Mouse (Mus musculus) liver, embryonic 11.5 days (tissue): ENCODE results near the gene Arhgef33. TPM values are rescaled to one million over a fixed set of nuclear protein-coding genes. Genes with fewer than 3 reads are reported as not detected.
"Not testable (repeated sequence)": the region's sequence is repeated elsewhere in the genome, so short reads cannot be mapped to it uniquely, and the experiment has no call there.

Experiments
- ATAC-seq: fragments of 200-750 bp; cut with Nextera tagmentation; replicated peaks from 2 replicates; pipeline ENCODE4 v1.8.0; 2017; ENCODE audit warnings: moderate number of reproducible peaks, mild to moderate bottlenecking, moderate TSS enrichment, moderate library complexity; ENCODE audit not compliant: low FRiP score
- DNase-seq: peaks from one replicate; pipeline ENCODE4 v3.0.0-alpha.2; 2017; ENCODE audit warnings: low spot score
- H3K27ac ChIP-seq: fragments of 300-500 bp; sonication (generic); 2 replicates; pipeline ENCODE4 v1.5.1; 2014; ENCODE audit warnings: mild to moderate bottlenecking, low read depth, low read length, control low read depth
- H3K27me3 ChIP-seq: fragments of 300-500 bp; sonication (generic); replicated peaks from 2 replicates; pipeline ENCODE4 v1.6.1; 2014; ENCODE audit warnings: low read length, mixed read lengths; ENCODE audit not compliant: control insufficient read depth, insufficient read depth
- H3K36me3 ChIP-seq: fragments of 300-500 bp; sonication (generic); 2 replicates; pipeline ENCODE4 v1.6.1; 2014; ENCODE audit warnings: mild to moderate bottlenecking, low read length, moderate library complexity, mixed read lengths; ENCODE audit not compliant: control insufficient read depth, insufficient read depth
- H3K4me1 ChIP-seq: fragments of 300-500 bp; sonication (generic); replicated peaks from 2 replicates; pipeline ENCODE4 v1.6.1; 2014; ENCODE audit warnings: low read length, mixed read lengths; ENCODE audit not compliant: control insufficient read depth, insufficient read depth
- H3K4me2 ChIP-seq: fragments of 300-500 bp; sonication (generic); 2 replicates; pipeline ENCODE4 v1.6.1; 2014; ENCODE audit warnings: mild to moderate bottlenecking, control low read depth, moderate library complexity
- H3K4me3 ChIP-seq: fragments of 300-500 bp; sonication (generic); 2 replicates; pipeline ENCODE4 v1.5.1; 2014; ENCODE audit warnings: low read depth, low read length, control low read depth
- H3K9ac ChIP-seq: fragments of 300-500 bp; sonication (generic); 2 replicates; pipeline ENCODE4 v1.6.1; 2014; ENCODE audit warnings: low read depth, low read length, control low read depth
- H3K9me3 ChIP-seq: fragments of 300-500 bp; sonication (generic); 2 replicates; pipeline ENCODE4 v1.6.1; 2016; ENCODE audit warnings: low read length, inconsistent platforms, mixed read lengths; ENCODE audit not compliant: control insufficient read depth
- WGBS: fragments of 180-500 bp; shearing (Covaris S2); extraction: QIAGEN DNeasy Blood & Tissue Kit; methylation state at CpG from one replicate; pipeline ENCODE4 v1.1.7; 2014; 5-methylcytosine and 5-hydroxymethylcytosine counted together
- polyA plus RNA-seq: library from polyadenylated mRNA; unstranded; fragments of >200 nt; fragmentation: Nextera tagmentation; extraction: Ambion mirVana; gene quantifications from 2 replicates; pipeline ENCODE4 v1.2.1, GENCODE M21; 2014

The Arhgef33 gene
- polyA plus RNA-seq, 1 experiment from 2014 or later: 0.49 TPM

- no peaks in the 10 kb centered on the region for H3K9me3 ChIP-seq
- no peak overlapping the region for H3K4me3 ChIP-seq
- H3K9ac ChIP-seq: no peak overlapping the region
- no peaks in the 10 kb centered on the region for H3K4me1 ChIP-seq
- no peak for DNase-seq
- no peak overlapping the region for H3K27ac ChIP-seq
- no peak overlapping the region for H3K4me2 ChIP-seq
- H3K27me3 ChIP-seq: 0 out of 2 replicates have a peak, but pooled peaks cover under 1% of the 10 kb centered on the region
- WGBS: 85% methylated on average over 5 of the region's 5 CpGs
- no peak for ATAC-seq
- no peaks in the 10 kb centered on the region for H3K36me3 ChIP-seq
These were observed 60.1 kb downstream of the Arhgef33 start for GRCm38 (mm10) chr17:80367276-80367675.

DNA sequence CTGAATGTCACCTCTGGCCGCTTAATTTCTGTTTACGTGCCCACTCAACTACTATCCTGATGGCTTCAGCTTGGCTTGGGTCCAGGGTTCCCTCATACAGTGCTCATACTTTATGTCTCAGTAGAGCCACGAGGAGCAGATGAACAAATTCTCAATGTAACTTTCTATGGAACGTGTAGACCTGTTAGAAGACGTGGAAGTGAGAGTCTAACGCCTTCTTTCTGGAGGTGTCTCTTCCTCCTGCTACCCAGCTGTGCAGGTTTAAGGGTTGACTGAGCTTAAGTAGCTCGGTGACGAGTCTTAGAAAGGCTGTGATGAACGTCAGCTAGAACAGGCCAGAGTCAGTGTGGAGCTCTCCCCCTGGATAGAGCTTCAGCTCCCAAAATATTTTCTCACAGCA, 61.4 kb downstream of the Arhgef33 start:
- Histone ChIP-seq H3K27me3 (peaks cover 7% of the 10 kb centered on the region; the same call in 1 of the 2 replicates), H3K4me2 (no peak overlapping the region), H3K36me3 (no peaks in the 10 kb centered on the region), H3K9me3 (no peaks in the 10 kb centered on the region), H3K27ac (no peak overlapping the region), H3K9ac (no peak overlapping the region), H3K4me1 (no peaks in the 10 kb centered on the region), H3K4me3 (no peak overlapping the region)
- DNase-seq: no peak
- WGBS: 79% methylated on average over 9 of the region's 9 CpGs
- ATAC-seq: no peak

DNA sequence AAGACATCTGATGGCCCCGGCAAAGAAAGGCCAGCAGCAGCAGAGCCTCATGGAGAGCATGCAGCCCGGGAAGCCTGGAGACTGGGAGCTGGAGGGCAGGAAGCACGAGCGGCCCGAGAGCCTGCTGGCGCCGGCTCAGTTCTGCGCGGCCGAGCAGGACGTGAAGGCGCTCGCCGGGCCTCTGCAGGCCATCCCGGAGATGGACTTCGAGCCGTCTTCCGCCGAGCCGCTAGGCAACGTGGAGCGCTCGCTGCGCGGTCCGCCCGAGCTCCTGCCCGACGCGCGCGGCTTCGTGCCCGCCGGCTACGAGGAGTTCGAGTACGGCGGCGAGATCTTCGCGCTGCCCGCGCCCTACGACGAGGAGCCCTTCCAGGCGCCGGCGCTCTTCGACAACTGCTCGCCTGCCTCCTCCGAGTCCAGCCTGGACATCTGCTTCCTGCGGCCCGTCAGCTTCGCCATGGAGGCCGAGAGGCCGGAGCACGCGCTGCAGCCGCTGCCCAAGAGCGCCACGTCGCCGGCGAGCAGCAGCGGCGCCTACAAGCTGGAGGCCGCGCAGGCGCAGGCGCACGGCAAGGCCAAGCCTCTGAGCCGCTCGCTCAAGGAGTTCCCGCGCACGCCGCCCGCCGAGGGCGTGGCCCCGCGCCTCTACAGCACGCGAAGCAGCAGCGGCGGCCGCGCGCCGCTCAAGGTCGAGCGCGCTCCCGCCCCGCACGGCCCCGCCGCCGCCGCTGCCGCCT, 66.0 kb downstream of the Arhgef33 start, which contains the start of gene Gm10190:
Gm10190 (minus strand) TSS at position 553 of the 737 bp plus-strand sequence.
- ATAC-seq (peak; percentile 96), DNase-seq (peak; percentile 85)
- Histone ChIP-seq H3K4me3 (peak within 1 kb of the TSS; percentile 35), H3K27me3 (peaks cover 14% of the 10 kb centered on the region), H3K9ac (peak within 1 kb of the TSS; percentile 57), H3K4me2 (peak within 1 kb of the TSS; percentile 75), H3K36me3 (no peaks in the 10 kb centered on the region), H3K27ac (no peak within 1 kb of the TSS), H3K4me1 (no peaks in the 10 kb centered on the region), H3K9me3 (no peaks in the 10 kb centered on the region)
- 5% methylated on average over 102 of the region's 102 CpGs for whole genome bisulfite sequencing

DNA sequence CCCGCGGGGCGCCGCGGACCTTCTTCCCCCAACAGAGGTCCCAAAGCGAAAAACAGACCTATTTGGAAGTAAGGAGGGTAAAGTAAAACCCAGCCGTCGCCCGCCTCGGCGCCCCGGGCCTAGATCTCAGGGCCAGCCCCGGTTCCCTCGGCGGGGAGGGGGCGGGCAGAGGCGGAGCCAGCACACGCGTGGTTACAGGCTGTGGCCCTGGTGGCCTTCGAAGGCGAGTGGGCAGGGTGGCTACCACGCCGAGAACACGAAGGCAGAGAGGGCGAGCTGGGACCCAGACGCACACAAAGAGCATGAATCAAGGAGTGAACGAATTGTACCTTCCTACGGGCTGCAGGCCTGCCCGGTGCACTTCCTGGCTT, 66.5 kb downstream of the Arhgef33 start:
- H3K27me3 ChIP-seq: peaks cover 14% of the 10 kb centered on the region
- H3K9me3 ChIP-seq: no peaks in the 10 kb centered on the region
- H3K4me2 ChIP-seq: peak overlapping the region; percentile 75
- no peak overlapping the region for H3K27ac ChIP-seq
- peak overlapping the region; percentile 35 for H3K4me3 ChIP-seq
- H3K4me1 ChIP-seq: no peaks in the 10 kb centered on the region
- 21% methylated on average over 29 of the region's 29 CpGs for WGBS
- ATAC-seq (peak; percentile 62), DNase-seq (no peak)
- H3K9ac ChIP-seq: peak overlapping the region; percentile 57
- no peaks in the 10 kb centered on the region for H3K36me3 ChIP-seq

DNA sequence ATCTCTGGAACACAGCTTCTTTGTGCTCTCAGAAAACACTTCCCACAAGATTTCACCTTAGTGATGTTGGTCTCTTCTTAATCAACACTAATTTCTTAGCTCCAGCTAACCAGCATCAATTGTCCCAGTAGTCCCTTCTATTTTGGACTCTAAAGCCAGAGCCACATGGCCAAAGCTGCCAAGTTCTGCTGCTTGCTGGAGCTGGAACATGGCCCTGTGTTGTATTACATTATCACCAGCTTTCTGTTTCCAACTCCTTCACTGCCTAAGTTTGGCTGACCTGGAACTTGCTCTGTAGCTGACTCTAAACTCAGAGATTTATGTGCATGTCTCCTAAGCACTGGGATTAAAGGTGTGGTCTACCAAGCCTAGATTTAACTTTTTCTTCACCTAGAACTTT, 71.2 kb downstream of the Arhgef33 start:
- DNase-seq, H3K9ac ChIP-seq, H3K9me3 ChIP-seq, H3K27me3 ChIP-seq, H3K4me2 ChIP-seq, H3K36me3 ChIP-seq, H3K4me1 ChIP-seq, H3K4me3 ChIP-seq, ATAC-seq, H3K27ac ChIP-seq: not testable (repeated sequence)

- 65% methylated on average over 1 of the region's 1 CpGs for WGBS
- ATAC-seq: no peak
- H3K9ac ChIP-seq: no peak overlapping the region
These were observed 78.5 kb downstream of the Arhgef33 start for GRCm38 (mm10) chr17:80385671-80386070.

DNA sequence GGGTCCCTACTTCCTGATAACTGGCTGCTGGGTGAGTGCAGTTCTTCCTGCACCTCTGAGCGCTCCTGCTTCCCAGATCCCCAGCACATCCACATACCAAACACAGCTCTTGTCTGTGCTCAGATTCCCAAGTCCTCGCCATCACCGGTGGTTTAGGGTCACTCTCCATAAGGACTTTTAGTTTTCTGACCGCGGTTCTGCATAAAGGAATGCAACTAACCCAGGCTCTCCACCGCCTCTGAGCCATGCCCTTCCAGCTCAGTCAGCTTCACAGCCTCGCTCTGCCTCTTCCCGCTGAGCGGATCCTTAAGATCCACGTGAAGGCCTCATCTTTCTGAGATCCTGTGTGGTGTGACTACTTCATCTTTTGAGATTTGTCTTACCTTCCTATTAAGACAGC, 82.8 kb downstream of the Arhgef33 start:
- H3K4me1 ChIP-seq: no peaks in the 10 kb centered on the region
- no peaks in the 10 kb centered on the region for H3K27me3 ChIP-seq
- H3K9ac ChIP-seq: no peak overlapping the region
- no peak for ATAC-seq
- no peaks in the 10 kb centered on the region for H3K36me3 ChIP-seq
- DNase-seq: no peak
- H3K9me3 ChIP-seq: no peaks in the 10 kb centered on the region
- no peak overlapping the region for H3K27ac ChIP-seq
- 59% methylated on average over 10 of the region's 10 CpGs for WGBS
- no peak overlapping the region for H3K4me2 ChIP-seq
- H3K4me3 ChIP-seq: no peak overlapping the region

More at GRCm38 (mm10) chr17:80385671-80386070, 78.5 kb downstream of the Arhgef33 start:
- no peak overlapping the region for H3K4me3 ChIP-seq
- no peaks in the 10 kb centered on the region for H3K27me3 ChIP-seq
- no peaks in the 10 kb centered on the region for H3K36me3 ChIP-seq
- H3K4me1 ChIP-seq: no peaks in the 10 kb centered on the region
- H3K9me3 ChIP-seq: no peaks in the 10 kb centered on the region
- no peak overlapping the region for H3K4me2 ChIP-seq
- no peak overlapping the region for H3K27ac ChIP-seq
- DNase-seq: no peak

DNA sequence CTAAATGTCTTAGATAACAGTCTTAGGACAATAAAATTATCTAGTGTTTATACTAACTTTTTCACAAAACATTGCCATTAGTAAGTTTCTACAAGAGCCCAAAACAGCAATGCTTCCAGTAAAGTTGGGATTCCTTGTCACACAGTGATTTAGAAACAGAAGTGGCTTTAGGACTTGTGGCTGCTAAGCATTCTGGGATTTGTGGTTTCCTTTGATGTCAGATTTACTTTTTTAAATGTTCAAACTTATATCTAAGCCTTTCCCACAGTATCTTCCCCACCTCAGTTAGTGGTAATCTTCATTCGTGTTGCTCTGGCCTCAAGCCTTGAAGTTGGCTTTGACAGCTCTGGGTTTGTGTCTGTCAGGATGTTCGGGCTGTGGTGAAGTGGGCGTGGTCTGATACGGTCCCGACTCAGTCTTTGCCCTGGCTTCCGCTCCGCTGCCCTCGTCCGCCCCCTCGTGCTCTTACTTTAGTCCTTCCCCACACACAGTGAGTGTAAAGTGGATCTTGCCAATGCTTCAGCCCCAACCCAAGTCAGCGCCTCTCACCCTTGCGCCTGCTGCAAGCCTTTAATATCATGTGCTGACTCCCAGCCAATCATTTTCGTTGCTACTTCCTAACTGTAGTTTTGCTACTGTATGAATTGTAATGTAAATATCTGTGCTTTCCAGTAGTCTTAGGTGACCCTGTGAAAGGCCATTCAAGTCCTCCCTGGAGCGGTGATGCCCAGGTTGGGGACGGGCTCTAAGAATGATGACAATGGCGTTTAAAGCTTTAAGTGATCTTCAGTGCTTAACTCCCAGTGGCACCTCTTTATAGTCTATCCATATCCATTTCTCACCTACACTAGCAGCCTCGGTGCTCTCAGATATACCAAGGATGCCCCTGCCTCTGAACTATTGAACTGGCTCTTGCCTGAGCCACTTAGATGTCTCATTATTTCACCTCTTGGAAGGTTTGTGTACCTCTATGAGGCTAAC, 84.5 kb downstream of the Arhgef33 start:
- no peaks in the 10 kb centered on the region for H3K9me3 ChIP-seq
- H3K36me3 ChIP-seq: no peaks in the 10 kb centered on the region
- H3K4me2 ChIP-seq: peak overlapping the region; percentile 62
- H3K27ac ChIP-seq: no peak overlapping the region
- H3K4me3 ChIP-seq: peak overlapping the region; percentile 35
- H3K4me1 ChIP-seq: no peaks in the 10 kb centered on the region
- DNase-seq (peak; percentile 59), ATAC-seq (peak; percentile 78)
- H3K9ac ChIP-seq: no peak overlapping the region
- no peaks in the 10 kb centered on the region for H3K27me3 ChIP-seq
- WGBS: 11% methylated on average over 17 of the region's 17 CpGs
